28 mouse cellular contexts compared by ENCODE assay signal in the genomic region with DNA sequence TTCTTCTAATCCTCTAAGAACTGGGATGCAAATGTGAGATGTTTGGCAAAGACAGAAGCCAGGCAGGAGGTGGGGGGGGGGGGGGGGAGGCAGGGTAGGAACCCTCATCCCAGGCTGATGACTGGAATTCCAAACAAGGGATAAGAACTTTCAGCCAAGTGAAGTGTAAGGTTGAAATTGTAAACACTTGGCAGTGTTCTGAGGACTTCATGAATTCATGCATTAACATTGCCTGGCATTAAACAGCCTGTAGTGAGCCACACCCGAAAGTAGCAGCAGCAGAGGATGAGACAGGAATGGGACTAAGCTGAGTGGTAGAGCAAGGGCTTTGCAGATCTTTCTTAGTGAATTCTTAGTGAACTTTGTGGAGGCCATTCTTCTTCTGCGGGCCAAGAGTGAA. TPM values are rescaled to one million over a fixed set of nuclear protein-coding genes. Genes with fewer than 3 reads are reported as not detected.
DNase-seq lines count a peak whose midpoint lies in the region; ATAC-seq lines count a peak whose summit lies in the region.
"Had no signal": no experiment of that assay in that cellular context is flagged by ENCODE, and none has a peak within 500 bp of the region (broad histone marks: within the 10 kb centered on the region; RNA-seq: fewer than 3 reads in every experiment).

No protein-coding gene starts in this region.

- H3K27ac ChIP-seq in embryonic facial prominence, embryonic 14.5 days (replicated peaks; ENCODE audit: low read depth, low read length), result no peak overlapping the region
- no peak overlapping the region for H3K27ac ChIP-seq in embryonic facial prominence, embryonic 10.5 days (replicated peaks)
- H3K27ac ChIP-seq in midbrain, embryonic 14.5 days (replicated peaks; ENCODE audit: low read depth, low read length), result no peak overlapping the region
- H3K27ac ChIP-seq in midbrain, embryonic 16.5 days (ENCODE audit: low read length), result no peak overlapping the region
- no peak overlapping the region for H3K27ac ChIP-seq in kidney, embryonic 15.5 days
- H3K27ac ChIP-seq: heart, adult 2 months; heart, embryonic 15.5 days; hindbrain, postnatal 0 days; kidney, postnatal 0 days had no signal

- no peaks in the 10 kb centered on the region for H3K27me3 ChIP-seq in embryonic facial prominence, embryonic 14.5 days (replicated peaks; ENCODE audit: control insufficient read depth, insufficient read depth, low read length)
- H3K27me3 ChIP-seq in embryonic facial prominence, embryonic 10.5 days (replicated peaks; ENCODE audit: low read depth, poor library complexity, severe bottlenecking), result no peaks in the 10 kb centered on the region
- H3K27me3 ChIP-seq in midbrain, embryonic 14.5 days (ENCODE audit: control insufficient read depth, insufficient read depth, low read length), result no peaks in the 10 kb centered on the region
- no peaks in the 10 kb centered on the region for H3K27me3 ChIP-seq in midbrain, embryonic 16.5 days (ENCODE audit: control insufficient read depth, insufficient read depth, low read depth, low read length)
- no peaks in the 10 kb centered on the region for H3K27me3 ChIP-seq in kidney, embryonic 15.5 days
- H3K27me3 ChIP-seq: heart, embryonic 15.5 days had no signal

- no peak overlapping the region for H3K4me3 ChIP-seq in embryonic facial prominence, embryonic 14.5 days (ENCODE audit: low read depth, low read length)
- no peak overlapping the region for H3K4me3 ChIP-seq in embryonic facial prominence, embryonic 10.5 days
- H3K4me3 ChIP-seq in midbrain, embryonic 14.5 days (replicated peaks; ENCODE audit: low read depth, low read length), result no peak overlapping the region
- H3K4me3 ChIP-seq in midbrain, embryonic 16.5 days (ENCODE audit: low read depth, low read length), result no peak overlapping the region
- no peak overlapping the region for H3K4me3 ChIP-seq in kidney, embryonic 15.5 days (replicated peaks)
- H3K4me3 ChIP-seq: heart, adult 2 months; heart, embryonic 15.5 days; myocyte had no signal

- peaks cover 4% of the 10 kb centered on the region; the same call in 1 of the 2 replicates for H3K4me1 ChIP-seq in embryonic facial prominence, embryonic 14.5 days (ENCODE audit: control insufficient read depth, insufficient read depth, low read length)
- no peaks in the 10 kb centered on the region for H3K4me1 ChIP-seq in embryonic facial prominence, embryonic 10.5 days
- peaks cover 5% of the 10 kb centered on the region; the same call in 1 of the 2 replicates for H3K4me1 ChIP-seq in midbrain, embryonic 14.5 days (ENCODE audit: control insufficient read depth, insufficient read depth, low read length)
- 0 out of 2 replicates have a peak, but pooled peaks cover 4% of the 10 kb centered on the region for H3K4me1 ChIP-seq in midbrain, embryonic 16.5 days (ENCODE audit: control insufficient read depth, insufficient read depth, low read length)
- H3K4me1 ChIP-seq in kidney, embryonic 15.5 days, result no peaks in the 10 kb centered on the region
- H3K4me1 ChIP-seq: heart, embryonic 15.5 days had no signal

- 69% methylated on average over 2 of the region's 2 CpGs for WGBS in embryonic facial prominence, embryonic 14.5 days
- WGBS in embryonic facial prominence, embryonic 10.5 days, result 89% methylated on average over 2 of the region's 2 CpGs
- WGBS in midbrain, embryonic 14.5 days, result 77% methylated on average over 2 of the region's 2 CpGs
- 71% methylated on average over 2 of the region's 2 CpGs for WGBS in midbrain, embryonic 16.5 days
- 91% methylated on average over 2 of the region's 2 CpGs for WGBS in kidney, embryonic 15.5 days

- no peak for ATAC-seq in embryonic facial prominence, embryonic 14.5 days (ENCODE audit: low read depth)
- ATAC-seq in midbrain, embryonic 14.5 days (ENCODE audit: low FRiP score, low TSS enrichment), result no peak
- ATAC-seq in midbrain, embryonic 16.5 days, result no peak
- no peak for ATAC-seq in kidney, embryonic 15.5 days (replicated peaks; ENCODE audit: low FRiP score)
- ATAC-seq: CD4-positive, CD25-positive, alpha-beta regulatory T cell, adult 4 months; hindbrain, postnatal 0 days; intestine, postnatal 0 days; liver, postnatal 0 days had no signal

- no peak overlapping the region for H3K9ac ChIP-seq in embryonic facial prominence, embryonic 14.5 days (ENCODE audit: low read depth, low read length)
- no peak overlapping the region for H3K9ac ChIP-seq in midbrain, embryonic 14.5 days (replicated peaks; ENCODE audit: low read length)
- H3K9ac ChIP-seq in midbrain, embryonic 16.5 days (ENCODE audit: low read depth, low read length), result no peak overlapping the region
- no peak overlapping the region for H3K9ac ChIP-seq in kidney, embryonic 15.5 days
- H3K9ac ChIP-seq: heart, embryonic 15.5 days; liver, postnatal 0 days had no signal

- peaks cover 9% of the 10 kb centered on the region; the same call in 1 of the 2 replicates for H3K9me3 ChIP-seq in embryonic facial prominence, embryonic 14.5 days (ENCODE audit: control insufficient read depth, low read length)
- peaks cover 9% of the 10 kb centered on the region for H3K9me3 ChIP-seq in embryonic facial prominence, embryonic 10.5 days
- peaks cover 7% of the 10 kb centered on the region; the same call in 1 of the 2 replicates for H3K9me3 ChIP-seq in midbrain, embryonic 14.5 days (ENCODE audit: control insufficient read depth, low read length)
- H3K9me3 ChIP-seq in midbrain, embryonic 16.5 days (replicated peaks; ENCODE audit: control insufficient read depth, low read length, poor library complexity, severe bottlenecking), result peaks cover 4% of the 10 kb centered on the region; the same call in 1 of the 2 replicates
- H3K9me3 ChIP-seq in kidney, embryonic 15.5 days (replicated peaks), result peaks cover 7% of the 10 kb centered on the region
- H3K9me3 ChIP-seq: heart, embryonic 15.5 days had no signal

- DNase-seq in embryonic facial prominence, embryonic 14.5 days (ENCODE audit: low spot score), result peak; percentile 38
- DNase-seq in embryonic facial prominence, embryonic 10.5 days (ENCODE audit: low spot score), result no peak
- DNase-seq in layer of hippocampus, adult 9-11 months, result peak; percentile 48
- DNase-seq in layer of hippocampus, adult 8-10 months (ENCODE audit: low spot score in 2 of 2), result no peak
- DNase-seq in midbrain, embryonic 14.5 days, result peak; percentile 3
- DNase-seq in gastrocnemius, postnatal 25 days, result no peak
- DNase-seq: adrenal gland, postnatal 25 days; cerebellum, adult 2 months; cerebellum, postnatal 36 days; gastrocnemius, postnatal 10 days; heart, adult 2 months; heart, postnatal 4 days; left cerebral cortex, postnatal 4 days; liver; liver, postnatal 0 days; thymus, postnatal 36 days had no signal

- no peak overlapping the region for H3K4me2 ChIP-seq in embryonic facial prominence, embryonic 14.5 days (ENCODE audit: low read depth, low read length)
- no peak overlapping the region for H3K4me2 ChIP-seq in midbrain, embryonic 14.5 days (ENCODE audit: low read length)
- H3K4me2 ChIP-seq in midbrain, embryonic 16.5 days (ENCODE audit: low read length), result no peak overlapping the region
- no peak overlapping the region for H3K4me2 ChIP-seq in kidney, embryonic 15.5 days
- H3K4me2 ChIP-seq: heart, embryonic 15.5 days had no signal

- no peaks in the 10 kb centered on the region for H3K36me3 ChIP-seq in embryonic facial prominence, embryonic 14.5 days (ENCODE audit: control insufficient read depth, insufficient read depth, low read length)
- no peaks in the 10 kb centered on the region for H3K36me3 ChIP-seq in embryonic facial prominence, embryonic 10.5 days (replicated peaks)
- no peaks in the 10 kb centered on the region for H3K36me3 ChIP-seq in midbrain, embryonic 14.5 days (ENCODE audit: control insufficient read depth, insufficient read depth, low read length)
- H3K36me3 ChIP-seq in midbrain, embryonic 16.5 days (ENCODE audit: control insufficient read depth, insufficient read depth, low read length), result no peaks in the 10 kb centered on the region
- H3K36me3 ChIP-seq in kidney, embryonic 15.5 days, result no peaks in the 10 kb centered on the region
- H3K36me3 ChIP-seq: heart, embryonic 15.5 days had no signal

RNA-seq across cellular contexts. Expression of a gene that starts 6.5 kb away (rescaled TPM):
- polyA plus RNA-seq in embryonic facial prominence, embryonic 14.5 days (2014; fragmentation: Nextera tagmentation; extraction: Ambion mirVana), result not detected in 2 replicates
- not detected in 2 replicates for polyA plus RNA-seq in embryonic facial prominence, embryonic 10.5 days (2016; fragmentation: Nextera tagmentation; extraction: Ambion mirVana)
- not detected for total RNA-seq in layer of hippocampus, adult 8-10 months (2022)
- polyA plus RNA-seq in midbrain, embryonic 14.5 days (2014; fragmentation: Nextera tagmentation; extraction: Ambion mirVana), result not detected in 2 replicates
- not detected in 2 replicates for polyA plus RNA-seq in midbrain, embryonic 16.5 days (2015; fragmentation: Nextera tagmentation; extraction: Ambion mirVana)
- total RNA-seq in gastrocnemius, postnatal 25 days (2021), result not detected
- polyA plus RNA-seq in kidney, embryonic 15.5 days (2015; fragmentation: Nextera tagmentation; extraction: Ambion mirVana), result not detected in 2 replicates
- total RNA-seq: adrenal gland, postnatal 25 days; ES-E14; gastrocnemius, postnatal 10 days; heart, adult 2 months; heart, postnatal 4 days; hindbrain, postnatal 0 days; left cerebral cortex, adult 18-20 months; left cerebral cortex, postnatal 4 days had no signal
- polyA plus RNA-seq: CD4-positive, CD25-positive, alpha-beta regulatory T cell, adult 4 months; cerebellum, adult 2 months; frontal cortex, adult 2 months; heart, adult 2 months; heart, embryonic 15.5 days; hindbrain, postnatal 0 days; intestine, postnatal 0 days; kidney, postnatal 0 days; liver, postnatal 0 days; myocyte; neural tube, embryonic 14.5 days had no signal

RNA-seq across cellular contexts. Expression of a gene that starts 41.8 kb away (rescaled TPM):
- polyA plus RNA-seq in embryonic facial prominence, embryonic 14.5 days (2014; fragmentation: Nextera tagmentation; extraction: Ambion mirVana), result 9.9 and 12.8 TPM in 2 replicates
- 10.5 and 12.0 TPM in 2 replicates for polyA plus RNA-seq in embryonic facial prominence, embryonic 10.5 days (2016; fragmentation: Nextera tagmentation; extraction: Ambion mirVana)
- 10 to 100 TPM; 40.1 to 55.1 (median 48.6) TPM for total RNA-seq in layer of hippocampus, adult 8-10 months (2022)
- polyA plus RNA-seq in midbrain, embryonic 14.5 days (2014; fragmentation: Nextera tagmentation; extraction: Ambion mirVana), result 4.8 and 5.8 TPM in 2 replicates
- polyA plus RNA-seq in midbrain, embryonic 16.5 days (2015; fragmentation: Nextera tagmentation; extraction: Ambion mirVana), result 4.3 and 4.6 TPM in 2 replicates
- 10 to 100 TPM in 1 of 2 experiments, 1 to 10 TPM in 1; 2.9 to 11.3 TPM for total RNA-seq in gastrocnemius, postnatal 25 days (2021)
- polyA plus RNA-seq in kidney, embryonic 15.5 days (2015; fragmentation: Nextera tagmentation; extraction: Ambion mirVana), result 12.0 and 12.1 TPM in 2 replicates

Comparison
In these comparisons a context has a peak if more than half of its experiments do, and no peak if none do; other contexts are left out.
1. DNase-seq: peak in embryonic facial prominence, embryonic 14.5 days (single experiment), layer of hippocampus, adult 9-11 months (single experiment) and midbrain, embryonic 14.5 days (single experiment); none in embryonic facial prominence, embryonic 10.5 days (single experiment), layer of hippocampus, adult 8-10 months (0 of 2) and gastrocnemius, postnatal 25 days (single experiment).